Mouse (Mus musculus): ENCODE results near the gene Rassf3. TPM values are rescaled to one million over a fixed set of nuclear protein-coding genes. Genes with fewer than 3 reads are reported as not detected.

The Rassf3 gene
- polyA plus RNA-seq, 1 experiment from 2014 or later: 16.4 TPM

DNA sequence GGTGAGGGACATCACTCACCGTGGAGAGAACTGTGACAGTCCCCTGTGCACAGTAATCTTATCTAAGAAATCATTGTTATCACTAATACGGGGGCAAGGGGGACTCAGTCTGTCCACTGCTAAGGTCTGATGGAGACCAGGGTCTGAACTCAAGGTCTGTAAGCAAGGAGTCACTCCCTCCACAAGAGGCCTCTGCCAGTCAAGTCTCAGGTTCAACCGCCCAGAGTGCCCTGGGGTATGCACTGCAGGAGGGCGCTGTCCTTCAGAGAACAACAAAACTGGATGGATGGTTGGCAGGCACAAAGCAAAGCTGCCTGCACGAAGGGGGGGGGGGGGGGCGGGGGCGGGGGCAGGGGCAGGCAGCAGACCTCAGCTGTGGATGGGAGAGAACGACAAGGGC is 38.0 kb downstream of the Rassf3 start:
- Histone ChIP-seq H3K4me3 (ENCODE audit: low read depth, low read length) (no peak overlapping the region), H3K4me1 (ENCODE audit: insufficient read depth) (peaks cover 30% of the 10 kb centered on the region), H3K27me3 (ENCODE audit: insufficient read depth, low read length) (no peaks in the 10 kb centered on the region), H3K27ac (ENCODE audit: low read depth) (no peak overlapping the region), H3K36me3 (replicated peaks; ENCODE audit: insufficient read depth, low read length) (peaks cover 2% of the 10 kb centered on the region), H3K9ac (replicated peaks) (no peak overlapping the region), H3K4me2 (ENCODE audit: low read depth, low read length) (no peak overlapping the region), H3K9me3 (ENCODE audit: low read length) (no peaks in the 10 kb centered on the region)
- WGBS (ENCODE audit: insufficient replicate concordance): 65% methylated on average over 5 of the region's 8 CpGs
- TF ChIP-seq CTCF (IDR thresholded peaks at IDR 0.05; ENCODE audit: low read depth) (no peak), EP300 (IDR thresholded peaks at IDR 0.05; ENCODE audit: low read depth) (no peak)
- ATAC-seq (no peak), DNase-seq (no peak)

DNA sequence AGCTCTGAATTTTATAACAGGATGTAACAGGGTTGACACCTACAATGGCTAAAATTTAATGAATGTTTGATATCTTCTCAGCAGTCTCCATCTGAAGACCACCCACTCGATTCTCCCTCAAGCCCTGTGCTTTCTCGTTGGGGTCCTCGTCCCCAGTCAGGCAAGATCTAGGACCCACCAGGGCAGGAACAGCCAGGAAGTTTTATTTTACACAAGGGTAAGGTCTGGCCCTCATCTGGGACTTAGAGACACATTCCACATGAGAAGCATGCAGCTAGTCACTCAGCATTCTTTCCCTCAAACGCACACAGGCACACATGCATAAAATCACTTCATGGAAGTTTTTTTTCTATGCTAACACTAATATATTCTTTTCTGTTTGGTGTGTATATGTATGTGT is 39.5 kb downstream of the Rassf3 start:
- WGBS (ENCODE audit: insufficient replicate concordance): 46% methylated on average over 4 of the region's 4 CpGs
- H3K4me2 ChIP-seq (ENCODE audit: low read depth, low read length): peak overlapping the region; percentile 22; the same call in 1 of the 2 replicates
- peak overlapping the region; percentile 62; the same call in 1 of the 2 replicates for H3K27ac ChIP-seq (ENCODE audit: low read depth)
- no peak overlapping the region for H3K4me3 ChIP-seq (ENCODE audit: low read depth, low read length)
- H3K27me3 ChIP-seq (ENCODE audit: insufficient read depth, low read length): no peaks in the 10 kb centered on the region
- peaks cover 2% of the 10 kb centered on the region for H3K36me3 ChIP-seq (replicated peaks; ENCODE audit: insufficient read depth, low read length)
- no peak overlapping the region; the same call in 1 of the 2 replicates for H3K9ac ChIP-seq (replicated peaks)
- DNase-seq (no peak), ATAC-seq (no peak)
- peaks cover 44% of the 10 kb centered on the region for H3K4me1 ChIP-seq (ENCODE audit: insufficient read depth)
- TF ChIP-seq EP300 (IDR thresholded peaks at IDR 0.05; ENCODE audit: low read depth) (no peak), CTCF (IDR thresholded peaks at IDR 0.05; ENCODE audit: low read depth) (no peak)
- H3K9me3 ChIP-seq (ENCODE audit: low read length): no peaks in the 10 kb centered on the region

DNA sequence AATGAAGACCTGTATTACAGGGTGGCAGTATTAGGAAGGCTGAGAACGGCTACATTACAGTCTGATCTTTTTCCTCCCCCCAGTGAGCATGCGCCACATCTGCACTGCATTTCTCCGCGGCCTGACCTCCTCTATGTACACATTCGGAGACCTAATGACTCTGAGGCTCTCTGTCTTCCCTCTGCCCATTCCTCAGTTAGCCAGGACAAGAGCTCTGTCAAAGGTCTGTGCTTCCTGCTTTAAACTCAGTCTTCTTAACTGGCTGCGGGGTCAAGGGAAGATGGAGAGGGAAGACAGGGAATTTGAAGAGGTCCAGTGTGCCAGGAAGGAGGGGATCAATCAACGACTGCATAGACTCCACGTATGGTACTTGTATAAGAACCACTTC is 39.9 kb downstream of the Rassf3 start:
- DNase-seq (no peak), ATAC-seq (0 out of 2 replicates have a peak, but pooled peaks have one; percentile 18)
- H3K4me1 ChIP-seq (ENCODE audit: insufficient read depth): peaks cover 48% of the 10 kb centered on the region
- H3K4me2 ChIP-seq (ENCODE audit: low read depth, low read length): peak overlapping the region; percentile 22; the same call in 1 of the 2 replicates
- peak overlapping the region; percentile 62; the same call in 1 of the 2 replicates for H3K27ac ChIP-seq (ENCODE audit: low read depth)
- H3K36me3 ChIP-seq (replicated peaks; ENCODE audit: insufficient read depth, low read length): peaks cover 2% of the 10 kb centered on the region; the same call in 1 of the 2 replicates
- TF ChIP-seq EP300 (IDR thresholded peaks at IDR 0.05; ENCODE audit: low read depth) (no peak), CTCF (IDR thresholded peaks at IDR 0.05; ENCODE audit: low read depth) (no peak)
- H3K9me3 ChIP-seq (ENCODE audit: low read length): no peaks in the 10 kb centered on the region
- WGBS (ENCODE audit: insufficient replicate concordance): 28% methylated on average over 8 of the region's 8 CpGs
- H3K9ac ChIP-seq (replicated peaks): no peak overlapping the region; the same call in 1 of the 2 replicates
- H3K27me3 ChIP-seq (ENCODE audit: insufficient read depth, low read length): no peaks in the 10 kb centered on the region
- no peak overlapping the region for H3K4me3 ChIP-seq (ENCODE audit: low read depth, low read length)

DNA sequence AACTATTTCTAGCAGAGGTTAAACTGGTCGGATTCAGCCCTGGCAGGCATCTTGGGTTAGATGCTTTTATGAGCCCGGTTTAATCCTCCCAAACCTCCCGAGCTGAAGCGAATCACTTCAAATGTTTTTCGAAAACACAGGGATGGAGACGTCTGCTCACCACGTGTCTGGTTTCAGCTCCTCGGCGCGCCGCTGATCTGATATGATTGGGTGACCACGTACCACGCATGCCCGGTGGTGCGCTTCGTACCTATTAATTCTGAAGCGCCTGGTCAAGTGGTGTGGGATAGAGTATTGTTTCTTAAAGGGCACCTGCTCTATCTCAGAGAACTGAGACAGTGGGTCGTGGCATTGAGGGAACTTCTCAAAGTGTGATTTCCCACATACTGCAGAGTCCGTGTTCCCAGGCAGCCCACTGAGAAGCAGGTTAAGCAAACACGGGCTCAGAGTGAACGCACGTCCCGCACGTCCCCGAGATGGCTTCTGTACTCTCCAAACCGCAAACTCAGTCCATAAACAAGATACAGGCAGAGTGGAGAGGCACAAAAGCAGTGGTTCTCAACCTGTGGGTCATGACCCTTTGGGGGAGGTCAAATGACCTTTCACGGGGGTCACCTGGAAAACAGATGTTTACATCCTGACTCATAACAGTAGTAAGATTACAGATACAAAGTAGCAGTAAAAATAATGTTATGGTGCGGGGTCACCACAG is 40.4 kb downstream of the Rassf3 start:
- peak; percentile 35; the same call in 1 of the 2 replicates for ATAC-seq
- Histone ChIP-seq H3K9ac (replicated peaks) (no peak overlapping the region; the same call in 1 of the 2 replicates), H3K4me2 (ENCODE audit: low read depth, low read length) (peak overlapping the region; percentile 22), H3K27ac (ENCODE audit: low read depth) (peak overlapping the region; percentile 71), H3K27me3 (ENCODE audit: insufficient read depth, low read length) (no peaks in the 10 kb centered on the region), H3K4me1 (ENCODE audit: insufficient read depth) (peaks cover 54% of the 10 kb centered on the region), H3K36me3 (replicated peaks; ENCODE audit: insufficient read depth, low read length) (peaks cover 2% of the 10 kb centered on the region; the same call in 1 of the 2 replicates), H3K9me3 (ENCODE audit: low read length) (no peaks in the 10 kb centered on the region), H3K4me3 (ENCODE audit: low read depth, low read length) (no peak overlapping the region)
- 55% methylated on average over 28 of the region's 28 CpGs for WGBS (ENCODE audit: insufficient replicate concordance)
- no peak for DNase-seq
- no peak for TF ChIP-seq CTCF (IDR thresholded peaks at IDR 0.05; ENCODE audit: low read depth)
- TF ChIP-seq EP300 (IDR thresholded peaks at IDR 0.05; ENCODE audit: low read depth): no peak

DNA sequence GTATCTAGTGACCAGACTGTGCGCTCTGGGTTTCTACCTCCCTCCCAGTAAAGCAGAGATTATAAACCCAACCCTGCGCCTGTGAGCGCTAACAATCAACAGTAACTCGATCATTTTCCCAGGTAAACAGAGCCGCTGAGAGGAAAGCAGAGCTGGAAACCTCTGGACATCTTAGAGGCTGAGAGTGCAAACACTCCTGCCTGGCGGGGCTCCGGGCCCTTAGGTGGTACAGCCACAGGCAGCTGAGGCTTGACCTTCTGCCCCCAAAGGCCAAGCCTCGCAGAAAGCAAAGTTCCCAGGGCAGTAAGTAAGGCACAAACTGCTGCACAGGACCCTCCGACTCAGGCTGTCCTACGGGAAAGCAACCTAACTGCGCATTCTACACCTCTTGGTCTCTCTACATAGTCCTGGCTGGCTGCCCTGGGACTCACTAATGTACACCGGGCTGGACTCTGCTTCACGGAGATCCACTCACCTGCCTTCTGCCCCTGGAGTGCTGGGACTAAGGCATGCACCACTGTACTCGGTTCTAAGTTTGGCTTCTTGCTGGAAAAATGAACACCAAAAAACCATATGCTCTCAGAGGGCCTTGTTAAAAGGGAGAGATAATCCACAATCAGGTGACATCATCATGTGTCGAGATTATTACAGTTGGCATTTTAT is 41.6 kb downstream of the Rassf3 start:
- DNase-seq: no peak
- Histone ChIP-seq H3K4me3 (ENCODE audit: low read depth, low read length) (no peak overlapping the region), H3K9ac (replicated peaks) (0 out of 2 replicates have a peak overlapping the region, but pooled peaks have one; percentile 16), H3K36me3 (replicated peaks; ENCODE audit: insufficient read depth, low read length) (no peaks in the 10 kb centered on the region; the same call in 1 of the 2 replicates), H3K27ac (ENCODE audit: low read depth) (peak overlapping the region; percentile 71), H3K9me3 (ENCODE audit: low read length) (no peaks in the 10 kb centered on the region), H3K4me1 (ENCODE audit: insufficient read depth) (peaks cover 65% of the 10 kb centered on the region), H3K27me3 (ENCODE audit: insufficient read depth, low read length) (no peaks in the 10 kb centered on the region), H3K4me2 (ENCODE audit: low read depth, low read length) (0 out of 2 replicates have a peak overlapping the region, but pooled peaks have one; percentile 18)
- TF ChIP-seq EP300 (IDR thresholded peaks at IDR 0.05; ENCODE audit: low read depth): no peak
- TF ChIP-seq CTCF (IDR thresholded peaks at IDR 0.05; ENCODE audit: low read depth): no peak
- WGBS (ENCODE audit: insufficient replicate concordance): 56% methylated on average over 15 of the region's 15 CpGs
- ATAC-seq: no peak
